ENCODE assay signal across 9 mouse cellular contexts in genomic region chr7:134261003-134261701, GRCm38 (mm10). TPM values are rescaled to one million over a fixed set of nuclear protein-coding genes. Genes with fewer than 3 reads are reported as not detected.
DNase-seq lines count a peak whose midpoint lies in the region; ATAC-seq and TF ChIP-seq lines count a peak whose summit lies in the region.
"Had no signal": no experiment of that assay in that cellular context is flagged by ENCODE, and none has a peak within 500 bp of the region (broad histone marks: within the 10 kb centered on the region; RNA-seq: fewer than 3 reads in every experiment).

No protein-coding gene starts in this region.

- H3K4me2 ChIP-seq in forebrain, embryonic 14.5 days (ENCODE audit: low read length), result no peak overlapping the region
- H3K4me2 ChIP-seq in forebrain, embryonic 12.5 days, result no peak overlapping the region
- no peak overlapping the region for H3K4me2 ChIP-seq in kidney, embryonic 16.5 days (replicated peaks; ENCODE audit: low read depth, low read length)
- H3K4me2 ChIP-seq in myocyte (ENCODE audit: low read depth), result peak overlapping the region; percentile 60

- H3K27ac ChIP-seq in forebrain, embryonic 14.5 days (ENCODE audit: low read depth, low read length), result no peak overlapping the region
- H3K27ac ChIP-seq in forebrain, embryonic 12.5 days, result no peak overlapping the region
- no peak overlapping the region for H3K27ac ChIP-seq in kidney, embryonic 16.5 days (ENCODE audit: low read length)
- H3K27ac ChIP-seq: macrophage had no signal

- TF ChIP-seq CTCF in C2C12 (IDR thresholded peaks at IDR 0.05; ENCODE audit: control insufficient read depth, insufficient read depth, insufficient read length), result no peak

- no peaks in the 10 kb centered on the region for H3K9me3 ChIP-seq in forebrain, embryonic 14.5 days (replicated peaks; ENCODE audit: control insufficient read depth, low read length)
- no peaks in the 10 kb centered on the region for H3K9me3 ChIP-seq in forebrain, embryonic 12.5 days
- no peaks in the 10 kb centered on the region for H3K9me3 ChIP-seq in kidney, embryonic 16.5 days (ENCODE audit: low read length)

- peak; percentile 12 for DNase-seq in forebrain, embryonic 14.5 days (ENCODE audit: low spot score)
- DNase-seq in gastrocnemius, adult 8-10 months (ENCODE audit: low spot score in 2 of 2), result peak; percentile 10 to 34
- DNase-seq in c-Kit-positive CD71-positive TER-119-positive erythroid progenitor cells, embryonic 14.5 days (ENCODE audit: low spot score), result no peak
- no peak for DNase-seq in cerebellum, adult 11 months

- no peaks in the 10 kb centered on the region for H3K4me1 ChIP-seq in forebrain, embryonic 14.5 days (ENCODE audit: control insufficient read depth, insufficient read depth, low read length)
- no peaks in the 10 kb centered on the region for H3K4me1 ChIP-seq in forebrain, embryonic 12.5 days
- peaks cover 8% of the 10 kb centered on the region; the same call in 1 of the 2 replicates for H3K4me1 ChIP-seq in kidney, embryonic 16.5 days (ENCODE audit: insufficient read depth, low read length)

- no peaks in the 10 kb centered on the region for H3K36me3 ChIP-seq in forebrain, embryonic 14.5 days (ENCODE audit: control insufficient read depth, insufficient read depth, low read length)
- no peaks in the 10 kb centered on the region for H3K36me3 ChIP-seq in forebrain, embryonic 12.5 days (replicated peaks)
- H3K36me3 ChIP-seq in C2C12 (ENCODE audit: control insufficient read depth, insufficient read depth) (no peaks in the 10 kb centered on the region), myocyte (ENCODE audit: control insufficient read depth, insufficient read depth) (no peaks in the 10 kb centered on the region)
- no peaks in the 10 kb centered on the region for H3K36me3 ChIP-seq in kidney, embryonic 16.5 days (ENCODE audit: insufficient read depth, low read length)

- no peak overlapping the region for H3K4me3 ChIP-seq in forebrain, embryonic 14.5 days (ENCODE audit: low read depth, low read length)
- H3K4me3 ChIP-seq in forebrain, embryonic 12.5 days (replicated peaks), result no peak overlapping the region
- H3K4me3 ChIP-seq in C2C12 (ENCODE audit: insufficient read depth, poor library complexity, severe bottlenecking) (no peak overlapping the region), myocyte (no peak overlapping the region)
- no peak overlapping the region for H3K4me3 ChIP-seq in kidney, embryonic 16.5 days (ENCODE audit: low read length)

- no peaks in the 10 kb centered on the region for H3K79me3 ChIP-seq in C2C12 (ENCODE audit: low read depth)

- H3K27me3 ChIP-seq in forebrain, embryonic 14.5 days (replicated peaks; ENCODE audit: control insufficient read depth, insufficient read depth, low read length), result no peaks in the 10 kb centered on the region
- H3K27me3 ChIP-seq in forebrain, embryonic 12.5 days, result no peaks in the 10 kb centered on the region
- H3K27me3 ChIP-seq in C2C12 (ENCODE audit: control insufficient read depth, insufficient read depth, insufficient read length) (no peaks in the 10 kb centered on the region), myocyte (ENCODE audit: control insufficient read depth, insufficient read depth, insufficient read length) (no peaks in the 10 kb centered on the region)
- no peaks in the 10 kb centered on the region for H3K27me3 ChIP-seq in kidney, embryonic 16.5 days (ENCODE audit: insufficient read depth, low read length)

- ATAC-seq in forebrain, embryonic 14.5 days, result no peak
- no peak for ATAC-seq in forebrain, embryonic 12.5 days (ENCODE audit: low FRiP score)
- ATAC-seq in kidney, embryonic 16.5 days (ENCODE audit: low FRiP score, low TSS enrichment), result peak; percentile 69

- H3K79me2 ChIP-seq in C2C12 (ENCODE audit: control insufficient read depth, insufficient read depth) (no peaks in the 10 kb centered on the region), myocyte (ENCODE audit: control insufficient read depth, insufficient read depth) (no peaks in the 10 kb centered on the region)

- WGBS in forebrain, embryonic 14.5 days, result 65% methylated on average over 4 of the region's 4 CpGs
- WGBS in forebrain, embryonic 12.5 days, result 71% methylated on average over 4 of the region's 4 CpGs
- WGBS in kidney, embryonic 16.5 days, result 52% methylated on average over 4 of the region's 4 CpGs

- no peak for TF ChIP-seq POLR2A in myocyte (IDR thresholded peaks at IDR 0.05; ENCODE audit: insufficient read length, low read depth)

- H3K9ac ChIP-seq in forebrain, embryonic 14.5 days (ENCODE audit: low read length), result no peak overlapping the region
- no peak overlapping the region for H3K9ac ChIP-seq in forebrain, embryonic 12.5 days
- no peak overlapping the region for H3K9ac ChIP-seq in kidney, embryonic 16.5 days (replicated peaks; ENCODE audit: low read length)

- no peak overlapping the region for H3ac ChIP-seq in C2C12 (ENCODE audit: control insufficient read depth, insufficient read length, low read depth)
- H3ac ChIP-seq in myocyte (ENCODE audit: control insufficient read depth, insufficient read length), result no peak overlapping the region

TF ChIP-seq in C2C12, 6 proteins besides CTCF, POLR2A, EP300 and RAD21:
- TF ChIP-seq MAX (IDR thresholded peaks at IDR 0.05), result peak; percentile 39
- TF ChIP-seq USF1 (IDR thresholded peaks at IDR 0.05; ENCODE audit: low read depth), result no peak
- TF ChIP-seq MYOG (IDR thresholded peaks at IDR 0.05; ENCODE audit: control insufficient read depth, extremely low read depth, insufficient read length), result no peak
- TF ChIP-seq CEBPB (IDR thresholded peaks at IDR 0.05; ENCODE audit: low read depth), result peak; percentile 63
- TF ChIP-seq FOSL1 (IDR thresholded peaks at IDR 0.05; ENCODE audit: insufficient read depth, low read length, poor library complexity, severe bottlenecking), result peak; percentile 27
- peak; percentile 3 for TF ChIP-seq MYOD1 (IDR thresholded peaks at IDR 0.05; ENCODE audit: control insufficient read depth, insufficient read length, low read depth)

TF ChIP-seq in myocyte, 11 proteins besides CTCF, POLR2A, EP300 and RAD21:
- no peak for TF ChIP-seq MYOG (IDR thresholded peaks at IDR 0.05; ENCODE audit: control insufficient read depth in 1 of 3, insufficient read depth in 1 of 3, insufficient read length in 2 of 3, low read depth in 2 of 3)
- TF ChIP-seq USF1 (IDR thresholded peaks at IDR 0.05; ENCODE audit: low read depth), result no peak
- TF ChIP-seq POLR2AphosphoS2 (IDR thresholded peaks at IDR 0.05; ENCODE audit: insufficient read length, low read depth), result no peak
- TF ChIP-seq TCF12 (IDR thresholded peaks at IDR 0.05; ENCODE audit: insufficient read depth, poor library complexity, severe bottlenecking), result no peak
- no peak for TF ChIP-seq REST (IDR thresholded peaks at IDR 0.05; ENCODE audit: insufficient read depth, insufficient read length)
- no peak for TF ChIP-seq SRF (IDR thresholded peaks at IDR 0.05; ENCODE audit: control insufficient read depth, insufficient read length, low read depth)
- no peak for TF ChIP-seq E2F4 (IDR thresholded peaks at IDR 0.05; ENCODE audit: insufficient read depth)
- TF ChIP-seq TCF3 (IDR thresholded peaks at IDR 0.05; ENCODE audit: insufficient read length, low read depth), result no peak
- peak; percentile 71; the same call in 1 of the 2 replicates for TF ChIP-seq CEBPB (IDR thresholded peaks at IDR 0.05; ENCODE audit: insufficient read depth, poor library complexity, severe bottlenecking)
- TF ChIP-seq MAX (IDR thresholded peaks at IDR 0.05; ENCODE audit: low read depth), result no peak
- TF ChIP-seq MYOD1 (IDR thresholded peaks at IDR 0.05; ENCODE audit: control insufficient read depth in 1 of 3, insufficient read length in 2 of 3, low read depth in 2 of 3), result peak in 2 of 3 experiments; percentile 17 to 18

RNA-seq across cellular contexts. Expression of gene Adam12, which starts 29.2 kb away (rescaled TPM):
- polyA plus RNA-seq in forebrain, embryonic 14.5 days (2014; fragmentation: Nextera tagmentation; extraction: Ambion mirVana), result 1.9 and 4.8 TPM in 2 replicates
- polyA plus RNA-seq in forebrain, embryonic 12.5 days (2016; fragmentation: Nextera tagmentation; extraction: Ambion mirVana), result 1.8 and 2.1 TPM in 2 replicates
- polyA plus RNA-seq in C2C12 (2012; fragmentation: generic; extraction: Trizol), result 14.7 TPM
- under 1 TPM in 3 of 4 experiments, not detected in 1; 0.19 to 0.44 (median 0.40) TPM for total RNA-seq in gastrocnemius, adult 8-10 months (2022)
- 4.5 and 5.2 TPM in 2 replicates for polyA plus RNA-seq in kidney, embryonic 16.5 days (2015; fragmentation: Nextera tagmentation; extraction: Ambion mirVana)
- polyA plus RNA-seq in myocyte (2012; fragmentation: generic; extraction: Trizol), result 7.2 TPM
- polyA plus RNA-seq: macrophage had no signal

Comparison
In these comparisons a context has a peak if more than half of its experiments do, and no peak if none do; other contexts are left out.
1. DNase-seq: peak in forebrain, embryonic 14.5 days (single experiment) and gastrocnemius, adult 8-10 months (2 of 2); none in c-Kit-positive CD71-positive TER-119-positive erythroid progenitor cells, embryonic 14.5 days (single experiment) and cerebellum, adult 11 months (single experiment).